Mouse (Mus musculus) spleen, adult 2 months (tissue): ENCODE results near the gene Mfsd2a. TPM values are rescaled to one million over a fixed set of nuclear protein-coding genes. Genes with fewer than 3 reads are reported as not detected.
"Not testable (repeated sequence)": the region's sequence is repeated elsewhere in the genome, so short reads cannot be mapped to it uniquely, and the experiment has no call there.

Experiments
- DNase-seq, 2 experiments: peaks; one replicate each; pipeline versions ENCODE4 v3.0.0 to v3.0.0-alpha.2; 2012 to 2021; ENCODE audit warnings: low spot score in 2 of 2, low read depth in 1 of 2
- H3K27ac ChIP-seq: fragments of 200-500 bp; 2 replicates; pipeline ENCODE4 v1.5.1; 2012; ENCODE audit warnings: low read length, inconsistent platforms; ENCODE audit not compliant: insufficient read depth
- H3K27me3 ChIP-seq: fragments of 200-500 bp; 2 replicates; pipeline ENCODE4 v1.6.1; 2012; ENCODE audit warnings: mild to moderate bottlenecking, moderate library complexity, low read length, inconsistent platforms; ENCODE audit not compliant: control insufficient read depth, insufficient read depth
- H3K36me3 ChIP-seq: fragments of 200-500 bp; 2 replicates; pipeline ENCODE4 v1.6.1; 2012; ENCODE audit warnings: mild to moderate bottlenecking, low read length, inconsistent platforms; ENCODE audit not compliant: control insufficient read depth, insufficient read depth
- H3K4me1 ChIP-seq: fragments of 200-500 bp; 2 replicates; pipeline ENCODE4 v1.6.1; 2011; ENCODE audit warnings: inconsistent platforms; ENCODE audit not compliant: control insufficient read depth, insufficient read depth, insufficient read length
- H3K4me3 ChIP-seq: fragments of 200-500 bp; 2 replicates; pipeline ENCODE4 v1.5.1; 2011; ENCODE audit warnings: mild to moderate bottlenecking, inconsistent platforms; ENCODE audit not compliant: insufficient read depth, insufficient read length; ENCODE audit errors: extremely low read depth
- CTCF ChIP-seq: fragments of 200-500 bp; IDR thresholded peaks from 2 replicates; pipeline ENCODE4 v1.5.1; 2011; ENCODE audit warnings: mild to moderate bottlenecking, inconsistent platforms; ENCODE audit not compliant: insufficient read depth, insufficient read length, insufficient replicate concordance; ENCODE audit errors: extremely low read depth
- POLR2A ChIP-seq: fragments of 200-500 bp; IDR thresholded peaks from 2 replicates; pipeline ENCODE4 v1.6.1; 2011; ENCODE audit warnings: low read depth, low read length, inconsistent platforms
- WGBS: fragments of 180-500 bp; shearing (Covaris S2); methylation state at CpG from one replicate; pipeline ENCODE4 v1.1.7; 2018; 5-methylcytosine and 5-hydroxymethylcytosine counted together
- polyA plus RNA-seq: library from polyadenylated mRNA; depleted of rRNA; stranded (reverse); fragments of >200 nt; gene quantifications from 2 replicates; pipeline ENCODE4 v1.2.3, GENCODE M21; 2012

Mfsd2a gene
- polyA plus RNA-seq, 1 experiment, result 0.82 TPM

DNA sequence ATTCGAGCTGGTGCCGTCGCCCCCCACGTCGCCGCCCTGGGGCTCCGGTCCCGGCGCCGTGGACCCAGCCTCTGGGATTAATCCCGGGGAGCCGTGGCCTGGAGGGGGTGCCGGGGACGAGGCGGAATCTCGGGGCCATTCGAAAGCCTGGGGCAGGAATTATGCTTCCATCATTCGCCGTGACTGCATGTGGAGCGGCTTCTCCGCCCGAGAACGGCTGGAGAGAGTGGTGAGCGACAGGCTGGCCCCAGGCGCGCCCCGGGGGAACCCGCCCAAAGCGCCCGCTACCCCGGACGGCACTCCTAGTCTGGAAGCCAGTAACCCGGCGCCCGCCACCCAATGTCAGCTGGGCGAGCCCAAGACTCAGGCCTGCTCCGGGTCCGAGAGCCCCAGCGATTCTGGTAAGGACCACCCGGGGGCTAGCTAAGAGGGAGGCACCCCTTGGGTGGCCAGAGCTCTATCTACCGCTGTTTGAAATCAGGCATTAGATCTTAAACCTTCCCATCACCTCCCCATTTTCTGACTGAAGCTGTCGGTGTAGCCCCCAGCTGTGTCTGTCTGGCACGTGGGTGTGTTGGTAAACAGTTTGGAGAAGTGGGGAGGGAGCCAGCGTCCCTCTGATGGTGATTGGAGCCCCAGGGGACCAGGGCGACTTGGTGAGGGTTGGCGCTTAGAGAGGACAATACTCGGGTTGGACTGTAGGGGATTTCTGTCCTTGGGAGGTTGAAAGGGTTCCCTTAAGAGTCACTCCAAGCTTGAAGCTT lies 35.8 kb upstream of the Mfsd2a start:
- peaks cover 15% of the 10 kb centered on the region for H3K27me3 ChIP-seq

DNA sequence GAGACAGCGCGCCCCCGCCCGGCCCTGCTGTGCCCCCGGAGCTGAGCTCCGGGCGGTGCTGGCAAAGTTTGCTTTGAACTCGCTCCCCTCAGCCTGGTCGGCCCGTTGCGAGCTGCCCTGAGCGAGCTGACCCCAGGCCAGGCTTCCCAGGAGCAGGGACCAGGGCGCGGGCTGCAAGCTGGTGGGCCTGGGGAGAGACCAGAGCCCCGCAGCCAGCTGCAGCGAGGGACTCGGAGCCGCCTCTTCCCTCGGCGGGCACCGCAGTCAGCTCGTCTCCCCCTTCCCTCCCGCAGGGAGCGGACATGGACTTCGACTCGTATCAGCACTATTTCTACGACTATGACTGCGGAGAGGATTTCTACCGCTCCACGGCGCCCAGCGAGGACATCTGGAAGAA lies 35.2 kb upstream of the Mfsd2a start:
- Histone ChIP-seq H3K36me3 (no peaks in the 10 kb centered on the region), H3K27me3 (peaks cover 15% of the 10 kb centered on the region), H3K27ac (peak overlapping the region; percentile 8; the same call in 1 of the 2 replicates), H3K4me1 (peaks cover 12% of the 10 kb centered on the region), H3K4me3 (peak overlapping the region; percentile 52)
- TF ChIP-seq CTCF, result no peak
- TF ChIP-seq POLR2A, result no peak
- under 1% methylated on average over 29 of the region's 32 CpGs for WGBS
- DNase-seq, result peak in 1 of 2 experiments; percentile 30

More for the DNA sequence above, 35.8 kb upstream of the Mfsd2a start:
- peak overlapping the region; percentile 52; the same call in 1 of the 2 replicates for H3K4me3 ChIP-seq
- H3K27ac ChIP-seq, result no peak overlapping the region
- 2% methylated on average over 47 of the region's 47 CpGs for WGBS
- no peaks in the 10 kb centered on the region for H3K36me3 ChIP-seq
- DNase-seq, result no peak
- peaks cover 12% of the 10 kb centered on the region for H3K4me1 ChIP-seq
- TF ChIP-seq POLR2A (no peak), CTCF (no peak)

DNA sequence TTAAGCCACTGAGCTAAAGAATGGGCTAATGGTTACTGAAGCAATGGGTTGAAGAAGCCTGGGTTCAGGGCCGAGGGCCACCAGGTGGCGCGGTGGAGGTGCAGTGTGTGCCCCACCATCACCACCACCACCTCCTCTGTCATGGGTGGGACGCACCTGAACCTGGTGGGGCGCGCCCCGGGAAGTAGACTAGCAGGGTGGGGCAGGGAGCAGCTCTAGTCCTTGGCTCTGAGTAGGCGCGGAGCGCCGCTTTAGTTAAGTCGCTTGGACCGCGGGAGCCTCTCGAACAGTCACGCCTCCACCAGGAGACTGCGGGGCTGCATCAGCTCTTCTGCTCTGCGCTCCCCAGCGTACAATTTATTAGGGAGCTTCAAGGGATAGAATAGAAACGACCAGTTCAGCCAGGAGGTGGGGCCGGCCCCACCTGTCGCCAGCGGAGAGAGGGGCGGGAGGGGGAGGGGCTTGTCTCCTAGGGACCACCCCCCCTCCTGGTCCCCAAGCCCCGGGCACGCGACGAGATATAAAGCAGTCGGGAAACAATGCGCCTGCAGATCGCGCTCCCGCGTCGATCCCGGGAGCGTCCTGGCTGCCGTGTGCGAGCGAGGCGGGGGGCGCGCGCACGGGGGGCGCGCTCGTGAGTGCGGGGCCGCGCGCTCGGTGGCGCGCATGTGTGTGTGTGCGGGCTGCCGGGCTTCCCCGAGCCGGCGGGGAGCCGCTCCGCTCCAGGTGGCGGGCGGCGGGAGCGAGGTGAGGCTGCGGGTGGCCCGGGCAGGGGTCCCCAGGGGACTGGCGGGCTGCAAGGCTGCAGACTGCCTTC lies 34.6 kb upstream of the Mfsd2a start, which contains the start of gene Mycl:
Gene Mycl, plus strand, starts transcription at position 249 of the 817 bp plus-strand sequence.
- peak within 1 kb of the TSS; percentile 8; the same call in 1 of the 2 replicates for H3K27ac ChIP-seq
- under 1% methylated on average over 66 of the region's 69 CpGs for WGBS
- H3K4me1 ChIP-seq, result peaks cover 12% of the 10 kb centered on the region

DNA sequence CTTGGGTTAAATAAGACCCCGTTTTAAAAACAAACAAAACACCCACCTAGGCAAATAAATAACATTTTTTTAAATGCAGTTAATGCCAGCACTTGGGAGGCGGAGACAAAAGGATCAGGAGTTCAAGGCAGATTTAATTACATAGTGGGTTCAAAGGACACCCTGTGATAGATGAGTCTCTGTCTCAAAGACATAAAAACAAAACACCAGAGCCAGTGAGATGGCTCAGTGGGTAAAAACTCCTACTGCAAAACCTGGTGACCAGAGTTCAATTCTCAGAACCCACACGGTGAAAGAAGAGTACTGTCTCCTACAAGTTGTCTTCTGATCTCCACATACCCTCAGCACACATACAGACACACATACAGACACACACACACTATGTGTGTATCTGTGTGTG lies 31.3 kb upstream of the Mfsd2a start:
- no peak for DNase-seq
- 82% methylated on average over 3 of the region's 3 CpGs for WGBS
- peaks cover 12% of the 10 kb centered on the region for H3K4me1 ChIP-seq
- no peak for TF ChIP-seq CTCF
- TF ChIP-seq POLR2A, result no peak
- no peaks in the 10 kb centered on the region for H3K36me3 ChIP-seq
- H3K27me3 ChIP-seq, result peaks cover 12% of the 10 kb centered on the region
- no peak overlapping the region for H3K27ac ChIP-seq
- H3K4me3 ChIP-seq, result no peak overlapping the region

More for the DNA sequence above, 34.6 kb upstream of the Mfsd2a start, which contains the start of gene Mycl:
- Histone ChIP-seq H3K27me3 (peaks cover 15% of the 10 kb centered on the region), H3K36me3 (no peaks in the 10 kb centered on the region), H3K4me3 (peak within 1 kb of the TSS; percentile 52)
- DNase-seq, result peak; percentile 55 to 86
- TF ChIP-seq CTCF, result peak; percentile 98
- no peak for TF ChIP-seq POLR2A

DNA sequence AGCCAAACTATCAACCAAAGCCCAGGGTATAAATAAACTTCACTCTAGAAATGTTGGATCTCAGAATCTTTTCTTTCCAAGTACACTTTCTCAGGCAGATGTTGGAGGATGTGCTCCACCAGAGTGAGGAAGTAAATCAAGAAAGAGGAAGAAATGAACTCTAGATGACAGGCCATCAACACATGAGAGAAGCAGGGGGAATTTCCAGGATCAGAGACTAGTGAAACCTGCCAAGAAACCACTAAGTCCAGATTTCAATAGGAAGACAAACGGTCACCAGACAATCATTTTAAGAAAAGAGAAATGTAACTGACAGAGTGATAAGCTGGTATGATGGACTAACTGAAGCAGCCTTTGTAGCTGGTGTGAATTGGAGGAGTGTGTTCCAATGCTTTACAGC lies 30.2 kb upstream of the Mfsd2a start:
- no peak overlapping the region for H3K27ac ChIP-seq
- H3K4me3 ChIP-seq, result no peak overlapping the region
- no peaks in the 10 kb centered on the region for H3K36me3 ChIP-seq
- H3K27me3 ChIP-seq, result peaks cover 6% of the 10 kb centered on the region
- 9% methylated on average over 1 of the region's 1 CpGs for whole genome bisulfite sequencing
- peaks cover 5% of the 10 kb centered on the region; the same call in 1 of the 2 replicates for H3K4me1 ChIP-seq
- DNase-seq, result no peak
- no peak for TF ChIP-seq POLR2A

DNA sequence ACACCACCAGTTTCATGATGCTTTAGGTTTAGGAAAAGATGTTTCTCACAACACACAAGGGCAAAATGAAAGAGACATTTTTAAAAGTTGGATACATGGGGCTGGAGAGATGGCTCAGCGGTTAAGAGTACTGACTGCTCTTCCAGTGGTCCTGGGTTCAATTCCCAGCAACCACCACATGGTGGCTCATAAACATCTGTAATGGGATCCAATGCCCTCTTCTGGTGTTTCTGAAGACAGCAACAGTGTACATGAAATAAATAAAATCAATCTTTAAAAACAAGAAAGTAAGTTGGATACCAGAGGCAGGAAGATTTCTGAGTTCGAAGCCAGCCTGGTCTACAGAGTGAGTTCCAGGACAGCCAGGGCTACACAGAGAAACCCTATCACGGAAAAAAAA lies 27.0 kb upstream of the Mfsd2a start:
- not testable (repeated sequence) for H3K36me3 ChIP-seq, H3K4me3 ChIP-seq, H3K27ac ChIP-seq, H3K27me3 ChIP-seq, DNase-seq, H3K4me1 ChIP-seq
- 85% methylated on average over 3 of the region's 3 CpGs for WGBS

DNA sequence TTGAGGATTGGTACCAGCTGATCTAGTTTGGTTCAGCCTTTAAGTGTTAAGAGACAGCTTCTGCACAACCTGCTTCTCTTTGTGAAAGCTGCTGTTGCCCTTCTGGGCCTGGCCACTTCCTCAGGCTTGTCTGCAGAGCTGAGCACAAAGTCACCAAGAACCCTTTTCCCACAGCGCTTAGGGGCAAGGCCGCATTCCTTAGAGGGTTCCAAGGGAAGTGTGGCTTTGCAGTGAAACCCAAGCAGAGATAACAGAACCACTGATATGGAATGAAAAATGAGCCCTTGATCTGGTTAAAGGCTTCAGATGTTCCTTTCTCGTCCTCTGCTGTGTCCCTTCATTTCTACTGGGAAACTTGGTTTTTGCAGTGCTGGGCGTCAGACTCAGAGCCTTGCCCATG lies 26.4 kb upstream of the Mfsd2a start:
- Histone ChIP-seq H3K27me3 (no peaks in the 10 kb centered on the region), H3K4me1 (peaks cover 3% of the 10 kb centered on the region; the same call in 1 of the 2 replicates), H3K4me3 (no peak overlapping the region), H3K36me3 (no peaks in the 10 kb centered on the region), H3K27ac (no peak overlapping the region)
- no peak for DNase-seq
- no peak for TF ChIP-seq POLR2A
- TF ChIP-seq CTCF, result no peak
- WGBS, result 79% methylated on average over 4 of the region's 4 CpGs
